Mouse (Mus musculus): Measurements from ENCODE around the gene Nckap5.

- TF ChIP-seq MAFK (IDR thresholded peaks at IDR 0.05; ENCODE audit: insufficient read depth, low read depth, low read length) (no peak), CHD2 (IDR thresholded peaks at IDR 0.05; ENCODE audit: low read depth, low read length) (no peak), HCFC1 (IDR thresholded peaks at IDR 0.05; ENCODE audit: borderline replicate concordance, insufficient read depth, low read length) (no peak)
These were observed 419.2 kb downstream of the Nckap5 start for GRCm38 (mm10) chr1:126411426-126411825.

Data from ES-E14 (cell line).